Mouse (Mus musculus) kidney, adult 2 months (tissue): ENCODE results near the gene Fxyd3.

Source experiments
- CTCF ChIP-seq: fragments of 200-500 bp; conservative IDR thresholded peaks from 2 replicates; pipeline ENCODE4 v1.5.1; 2011; ENCODE audit warnings: low read depth, mild to moderate bottlenecking, control low read depth, low read length, moderate library complexity, mixed read lengths; ENCODE audit not compliant: insufficient read depth, insufficient read length
- POLR2A ChIP-seq: fragments of 200-500 bp; IDR thresholded peaks from one replicate; pipeline ENCODE4 v1.6.1; 2011; ENCODE audit warnings: low read depth, low read length, control low read depth

- TF ChIP-seq CTCF (no peak), POLR2A (no peak)
Observed at GRCm38 (mm10) chr7:31087262-31087661, 10.8 kb upstream of the Fxyd3 start.
